Mouse (Mus musculus) pancreas, adult 10 weeks (tissue): Measurements from ENCODE around the gene Brca1. TPM values are rescaled to one million over a fixed set of nuclear protein-coding genes. Genes with fewer than 3 reads are reported as not detected.

Source experiments
- polyA plus RNA-seq: library from polyadenylated mRNA; stranded (reverse); fragments of 350-450 nt; fragmentation: Illumina TruSeq; extraction: RNeasy Lipid Tissue Mini Kit (QIAGEN cat#74804); gene quantifications from one replicate; pipeline ENCODE4 v1.2.3, GENCODE M21; 2015; ENCODE audit warnings: low read depth, low replicate concordance; ENCODE audit not compliant: insufficient read depth

Brca1 gene
- polyA plus RNA-seq = 0.92 TPM

GRCm38 (mm10) chr11:101551751-101552475, at the start of gene Brca1, which contains the start of gene Nbr1:
Gene Brca1, minus strand, starts transcription at chr11:101551955.
Gene Nbr1, plus strand, starts transcription at chr11:101552149.

GRCm38 (mm10) chr11:101599156-101599555, 47.4 kb upstream of the Brca1 start, which contains the start of gene Gm11634:
Gene Gm11634, minus strand, starts transcription at chr11:101599256.

GRCm38 (mm10) chr11:101582054-101583035, 30.6 kb upstream of the Brca1 start, which contains the start of gene Tmem106a:
Gene Tmem106a, plus strand, starts transcription at chr11:101582242.

GRCm38 (mm10) chr11:101465869-101466551, 85.7 kb downstream of the Brca1 start, which contains the start of gene Vat1:
Gene Vat1, minus strand, starts transcription at chr11:101466230.

GRCm38 (mm10) chr11:101464211-101465100, 87.3 kb downstream of the Brca1 start, which contains the start of gene Rnd2:
Gene Rnd2, plus strand, starts transcription at chr11:101464999.

GRCm38 (mm10) chr11:101448274-101448746, 103.4 kb downstream of the Brca1 start, which contains the start of gene Ifi35:
Gene Ifi35, plus strand, starts transcription at chr11:101448407.

GRCm38 (mm10) chr11:101442127-101442693, 109.5 kb downstream of the Brca1 start, which contains the start of gene Rpl27:
Gene Rpl27, plus strand, starts transcription at chr11:101442298.

Other genes starting within 250 kb of the Brca1 start
- gene Becn1, start 249.7 kb downstream of the Brca1 start, polyA plus RNA-seq = 20.4 TPM
- 15.3 TPM for gene Psme3, start 235.7 kb downstream of the Brca1 start, polyA plus RNA-seq
- gene Aoc2, start 226.9 kb downstream of the Brca1 start, polyA plus RNA-seq = 4.8 TPM
- 8.3 TPM for gene Aoc3, start 221.3 kb downstream of the Brca1 start, polyA plus RNA-seq
- gene G6pc, start 184.4 kb downstream of the Brca1 start, polyA plus RNA-seq = not detected
- 7.0 TPM for gene Aarsd1, start 134.3 kb downstream of the Brca1 start, polyA plus RNA-seq
- 3.0 TPM for gene Gm27029, start 127.2 kb downstream of the Brca1 start, polyA plus RNA-seq
- gene Rundc1, start 126.9 kb downstream of the Brca1 start, polyA plus RNA-seq = 8.9 TPM
- not detected for gene Ptges3l, start 126.6 kb downstream of the Brca1 start, polyA plus RNA-seq
- 186 TPM for gene Rpl27, start 109.7 kb downstream of the Brca1 start, polyA plus RNA-seq
- gene Ifi35, start 103.5 kb downstream of the Brca1 start, polyA plus RNA-seq = 19.5 TPM
- 3.9 TPM for gene Rnd2, start 87.0 kb downstream of the Brca1 start, polyA plus RNA-seq
- 30.4 TPM for gene Vat1, start 85.7 kb downstream of the Brca1 start, polyA plus RNA-seq
- 46.2 TPM for gene Nbr1, start 194 bp upstream of the Brca1 start, polyA plus RNA-seq
- 6.8 TPM for gene Tmem106a, start 30.3 kb upstream of the Brca1 start, polyA plus RNA-seq
- not detected for gene Gm11634, start 47.3 kb upstream of the Brca1 start, polyA plus RNA-seq
- gene Rdm1, start 75.2 kb upstream of the Brca1 start, polyA plus RNA-seq = 8.8 TPM
- gene Arl4d, start 113.6 kb upstream of the Brca1 start, polyA plus RNA-seq = 8.4 TPM
- 5.8 TPM for gene Dhx8, start 181.0 kb upstream of the Brca1 start, polyA plus RNA-seq
- not detected for gene Etv4, start 233.4 kb upstream of the Brca1 start, polyA plus RNA-seq